11 mouse cellular contexts compared by ENCODE assay signal in genomic region chr6:104207433-104207832, GRCm38 (mm10).
"Had no signal": no experiment of that assay in that cellular context is flagged by ENCODE, and none has a peak within 500 bp of the region (broad histone marks: within the 10 kb centered on the region; RNA-seq: fewer than 3 reads in every experiment).

No protein-coding gene starts in this region.

- H3K27ac ChIP-seq: layer of hippocampus, adult 2 months; limb, embryonic 13.5 days; liver, embryonic 14.5 days; midbrain, embryonic 12.5 days; stomach, postnatal 0 days had no signal

- H3K4me1 ChIP-seq: limb, embryonic 13.5 days; midbrain, embryonic 12.5 days had no signal

- H3K4me3 ChIP-seq: layer of hippocampus, adult 2 months; limb, embryonic 13.5 days; midbrain, embryonic 12.5 days had no signal

- DNase-seq: kidney, postnatal 10 days; kidney, postnatal 4 days; left cerebral cortex, postnatal 4 days; lung, adult 18-20 months; right cerebral cortex, postnatal 14 days; thymus, postnatal 14 days had no signal

- H3K36me3 ChIP-seq: limb, embryonic 13.5 days; midbrain, embryonic 12.5 days had no signal

- H3K27me3 ChIP-seq: limb, embryonic 13.5 days; midbrain, embryonic 12.5 days had no signal
